Mouse (Mus musculus): ENCODE results near the gene Riok2.
"Not testable (repeated sequence)": the region's sequence is repeated elsewhere in the genome, so short reads cannot be mapped to it uniquely, and the experiment has no call there.

Riok2 gene

DNA sequence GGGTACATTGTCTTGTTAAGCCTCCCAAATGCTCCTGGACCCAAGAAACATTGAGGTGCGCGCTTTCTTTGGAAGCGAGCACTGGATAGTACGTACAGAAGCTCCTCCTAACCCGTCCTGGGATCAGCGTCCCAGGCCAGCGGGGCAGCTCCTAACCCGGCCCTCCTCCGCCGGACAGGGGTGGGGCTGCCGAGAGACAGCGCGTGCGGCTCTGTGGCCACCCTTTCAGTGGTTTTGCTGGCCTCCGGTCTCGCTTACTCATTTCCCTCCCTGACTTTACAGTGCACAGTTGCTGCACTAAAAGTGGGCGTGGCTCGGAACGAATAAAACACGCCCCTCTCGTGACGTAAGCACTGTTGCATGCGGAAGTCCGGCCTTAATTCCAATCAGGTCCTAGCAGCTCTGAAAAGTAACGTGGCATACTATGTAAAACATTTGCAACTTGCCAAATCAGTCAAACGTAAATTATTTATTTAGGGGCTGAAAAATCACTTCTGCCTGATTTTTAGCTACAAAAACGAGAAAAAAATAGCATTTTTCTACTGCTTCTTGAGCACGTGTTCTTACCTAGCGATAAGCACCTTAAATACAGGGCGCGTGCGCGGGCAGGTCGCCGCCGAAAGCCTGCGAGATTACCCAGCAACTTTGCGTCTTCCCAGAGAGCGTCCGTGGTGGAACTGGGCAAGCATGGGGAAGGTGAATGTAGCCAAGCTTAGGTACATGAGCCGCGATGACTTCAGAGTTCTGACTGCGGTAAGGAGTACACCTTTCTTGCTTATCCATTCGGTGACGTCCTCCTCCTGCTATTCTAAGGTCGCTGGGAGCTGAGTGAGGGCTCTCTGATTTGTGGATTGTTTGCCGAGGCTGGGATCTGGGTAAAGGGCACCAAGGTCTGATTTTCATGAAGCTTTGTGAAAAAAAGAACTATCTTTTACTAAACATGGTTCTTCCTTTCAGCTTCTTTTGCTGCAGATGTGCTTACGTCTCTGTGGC lies at the start of gene Riok2:
Gene Riok2, plus strand, starts transcription at position 392 of the 993 bp plus-strand sequence.
- DNase-seq: peak; percentile 90 to 93

DNA sequence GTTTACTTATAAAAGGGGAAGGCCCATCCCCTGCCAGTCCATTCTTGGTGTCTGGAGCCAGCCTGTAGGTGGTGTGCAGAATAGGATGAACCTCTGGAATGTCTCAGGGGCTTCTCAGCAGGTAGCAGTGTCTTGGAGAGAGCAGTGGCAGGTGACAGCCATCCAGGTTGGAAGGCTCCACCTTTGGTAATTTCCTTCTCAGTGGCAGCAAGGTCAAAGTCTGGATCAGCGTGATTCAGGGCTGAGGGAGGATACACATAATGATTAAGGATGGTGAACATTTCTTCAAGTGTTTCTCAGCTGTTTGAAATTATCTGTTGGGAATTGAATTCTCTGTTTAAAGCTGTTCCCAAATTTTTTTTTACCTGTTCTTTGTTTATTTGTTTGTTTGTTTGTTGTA lies 48.1 kb upstream of the Riok2 start:
- not testable (repeated sequence) for DNase-seq

DNA sequence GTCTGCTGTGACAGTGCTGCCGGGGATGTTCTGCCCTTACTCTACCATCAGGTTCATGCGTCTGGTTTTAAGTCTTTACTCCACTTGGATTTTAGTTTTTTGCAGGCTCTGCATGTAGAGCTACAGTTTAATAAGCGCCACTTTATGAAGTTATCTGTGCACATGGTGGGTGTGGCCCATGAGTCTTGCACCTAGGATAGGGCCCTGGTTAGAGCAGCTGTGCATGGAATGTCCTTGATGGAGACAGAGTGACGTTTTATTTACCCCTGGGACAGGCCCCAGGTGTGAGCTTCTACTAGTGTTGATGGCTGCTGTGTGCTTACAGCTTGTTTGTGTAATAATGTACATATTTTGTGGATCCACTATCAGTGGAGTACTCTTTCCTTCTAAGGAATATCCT lies 47.5 kb upstream of the Riok2 start:
- no peak for DNase-seq

DNA sequence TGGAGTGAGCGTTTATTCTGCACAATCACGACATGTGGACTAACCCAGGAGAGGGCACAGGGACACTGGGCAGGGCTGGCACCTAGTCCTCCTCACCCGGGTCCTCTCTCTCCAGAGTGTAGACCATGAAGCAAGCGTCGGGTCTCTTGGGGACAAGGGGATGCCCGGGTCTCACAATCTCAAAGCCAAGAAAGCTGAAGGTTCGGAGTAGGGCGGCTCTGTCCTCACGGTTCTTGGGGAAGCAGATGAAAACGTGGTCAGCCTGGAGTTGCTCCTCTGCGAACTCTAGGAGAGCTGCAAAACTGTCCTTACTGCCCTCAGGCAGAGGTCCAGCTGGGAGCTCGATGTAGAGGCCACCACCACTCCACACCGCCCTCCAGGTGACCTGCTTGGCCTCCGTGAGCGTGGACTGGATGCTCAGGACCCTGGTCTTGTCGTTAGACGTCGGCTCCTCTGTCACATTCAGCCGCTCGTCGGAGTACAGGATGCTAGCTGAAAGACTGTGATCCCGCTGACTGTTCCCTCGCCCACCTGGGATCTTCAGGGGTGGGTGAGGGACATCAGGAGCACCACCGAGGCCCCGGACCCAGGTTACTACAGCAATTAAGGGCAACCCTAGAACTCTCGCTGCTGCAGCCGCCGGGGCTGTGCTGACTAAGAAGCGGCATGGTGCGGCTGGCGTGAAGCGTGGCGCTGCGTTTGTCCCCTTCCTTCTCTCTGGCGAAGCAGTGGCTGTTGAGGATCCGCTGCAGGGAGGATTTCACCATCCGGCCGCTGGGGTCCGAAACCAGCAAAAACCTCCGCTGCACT lies 28.5 kb upstream of the Riok2 start:
- not testable (repeated sequence) for DNase-seq

DNA sequence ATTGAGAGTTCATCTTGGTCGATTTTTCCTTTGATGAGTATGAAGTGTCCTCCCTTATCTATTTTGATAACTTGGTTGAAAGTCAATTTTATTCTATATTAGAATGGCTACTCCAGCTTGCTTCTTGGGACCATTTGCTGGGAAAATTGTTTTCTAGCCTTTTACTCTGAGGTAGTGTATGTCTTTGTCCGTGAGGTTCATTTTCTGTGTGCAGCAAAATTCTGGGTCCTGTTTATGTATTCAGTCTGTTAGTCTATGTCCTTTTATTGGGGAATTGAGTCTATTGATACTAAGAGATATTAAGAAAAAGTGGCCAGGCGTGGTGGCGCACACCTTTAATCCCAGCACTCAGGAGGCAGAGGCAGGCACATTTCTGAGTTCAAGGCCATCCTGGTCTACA lies 27.8 kb upstream of the Riok2 start:
- not testable (repeated sequence) for DNase-seq

DNA sequence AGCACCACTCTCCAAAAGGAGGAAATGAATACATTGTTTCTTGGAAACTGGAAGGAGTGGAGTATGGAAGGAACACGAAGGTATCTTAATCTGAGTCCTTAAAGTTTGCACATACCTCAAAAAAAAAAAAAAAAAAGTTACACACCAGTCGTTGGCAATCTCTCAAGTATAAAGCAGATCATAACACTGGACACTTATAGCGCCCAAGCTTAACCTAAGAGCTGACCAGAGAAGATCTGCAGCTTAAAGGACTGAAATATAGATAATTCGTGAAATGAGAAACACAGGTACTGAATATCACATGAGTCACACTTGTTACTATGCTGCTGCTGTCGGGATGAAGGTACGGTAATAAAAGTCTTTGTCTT lies 575 bp upstream of the Riok2 start:
- DNase-seq: no peak

DNA sequence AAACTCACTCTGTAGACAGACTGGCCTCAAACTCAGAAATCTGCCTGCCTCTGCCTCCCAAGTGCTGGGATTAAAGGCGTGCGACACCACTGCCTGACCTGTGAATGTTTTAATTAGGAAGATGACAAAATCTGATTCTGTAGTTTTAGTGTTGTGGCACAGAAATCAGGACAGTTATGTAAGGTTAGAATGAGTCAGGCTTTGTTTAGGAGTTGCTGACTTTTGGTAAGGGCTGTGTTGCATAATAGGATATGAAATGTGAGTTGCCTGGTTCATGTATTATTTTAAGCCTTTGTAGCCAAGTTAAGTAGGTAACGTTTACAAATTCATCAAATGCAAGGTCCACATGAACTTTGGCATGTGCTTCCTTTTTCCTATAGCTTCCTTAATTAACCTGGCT lies 1.5 kb downstream of the Riok2 start:
- no peak for DNase-seq

DNA sequence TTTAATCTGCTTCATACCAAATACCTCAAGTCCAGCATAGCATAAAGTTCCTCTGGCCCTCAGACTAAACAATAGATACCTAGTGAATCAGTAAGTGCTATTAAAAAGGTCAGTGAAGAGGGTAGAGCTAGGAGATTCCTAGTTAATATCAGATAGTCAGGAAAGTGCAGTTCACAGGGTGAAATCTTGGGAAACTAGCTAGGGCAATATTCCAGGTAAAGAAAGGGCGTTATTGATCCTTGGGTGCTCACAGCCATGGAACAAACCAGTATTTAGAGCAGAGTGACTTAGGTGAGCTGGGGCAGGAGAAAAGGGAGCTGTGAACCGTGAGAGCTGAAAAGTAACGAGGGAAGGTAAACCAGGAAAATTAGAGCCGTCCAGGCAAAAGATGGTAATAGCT lies 9.6 kb downstream of the Riok2 start:
- no peak for DNase-seq

DNA sequence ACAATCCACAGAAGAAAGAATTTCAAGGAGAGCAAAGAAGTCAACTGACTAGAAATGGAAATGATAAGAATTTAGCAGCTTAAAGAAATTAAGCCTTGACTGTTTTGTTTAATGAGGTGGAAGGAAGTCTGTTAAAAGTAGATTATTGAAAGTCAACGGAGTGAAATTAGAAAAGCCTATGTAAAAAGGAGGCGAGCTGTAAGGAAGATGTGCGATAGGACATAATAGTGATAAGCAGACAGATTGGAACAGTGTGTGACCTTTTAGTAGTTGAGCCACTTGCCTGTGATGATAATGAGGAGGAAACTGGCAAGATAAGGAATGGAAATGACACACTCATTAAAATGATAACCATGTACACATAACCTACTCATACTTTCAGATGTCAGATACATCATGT lies 10.4 kb downstream of the Riok2 start:
- no peak for DNase-seq

DNA sequence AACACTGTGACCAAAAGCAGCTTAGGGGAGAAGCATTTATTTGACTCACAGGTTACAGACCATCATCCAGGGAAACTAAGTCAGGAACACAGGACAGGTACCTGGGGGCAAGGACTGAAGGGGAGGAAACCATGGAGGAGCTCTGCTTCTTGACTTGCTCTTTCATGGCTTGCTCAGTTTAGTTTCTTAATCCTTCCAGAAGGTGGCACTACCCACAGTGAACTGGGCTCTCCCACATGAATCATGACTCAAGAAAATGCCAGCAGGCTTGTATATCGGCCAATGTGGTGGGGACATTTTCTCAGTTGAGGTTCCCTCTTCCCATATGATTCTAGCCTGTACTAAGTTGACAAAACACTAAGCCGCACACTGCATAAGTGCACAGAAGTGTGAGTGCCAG lies 12.0 kb downstream of the Riok2 start:
- DNase-seq: no peak

DNA sequence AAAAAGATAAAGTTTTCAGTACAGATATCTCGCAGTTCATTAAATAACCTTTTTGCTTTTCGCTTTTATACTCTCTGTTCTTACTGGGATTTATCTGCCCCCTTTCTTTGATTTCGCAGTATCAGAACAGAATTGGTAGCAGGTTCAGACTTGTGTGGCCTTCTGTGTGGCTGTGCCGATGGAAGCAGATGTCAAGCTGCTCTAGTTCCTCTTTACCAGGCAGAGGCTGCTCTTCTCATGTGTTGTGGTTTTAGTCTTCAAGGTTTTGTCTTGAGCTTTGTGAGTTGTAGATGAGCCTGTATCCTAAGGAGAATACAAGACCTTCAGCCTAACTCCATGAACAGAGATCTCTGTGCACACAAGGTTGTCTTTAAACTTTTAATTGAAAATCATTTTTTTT lies 17.7 kb downstream of the Riok2 start:
- DNase-seq: no peak

DNA sequence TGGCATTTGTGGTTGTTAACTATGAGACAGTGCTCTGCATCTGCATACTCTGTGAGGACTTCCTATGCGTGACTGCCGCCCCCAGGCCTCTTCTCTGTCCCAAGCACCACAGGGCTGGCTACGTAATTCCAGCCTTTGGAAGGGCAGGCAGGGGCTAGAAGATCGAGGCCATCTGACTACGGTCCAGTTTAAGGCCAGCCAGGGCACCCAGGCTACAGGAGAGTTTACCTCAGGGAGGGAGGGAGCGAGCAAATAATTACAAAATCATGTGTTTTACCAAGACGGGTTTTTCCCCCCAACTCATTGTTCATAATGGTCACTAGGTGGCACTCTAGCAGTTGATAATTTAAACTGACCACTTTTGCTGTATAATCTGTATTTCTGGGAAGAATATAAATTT lies 18.8 kb downstream of the Riok2 start:
- DNase-seq: no peak

DNA sequence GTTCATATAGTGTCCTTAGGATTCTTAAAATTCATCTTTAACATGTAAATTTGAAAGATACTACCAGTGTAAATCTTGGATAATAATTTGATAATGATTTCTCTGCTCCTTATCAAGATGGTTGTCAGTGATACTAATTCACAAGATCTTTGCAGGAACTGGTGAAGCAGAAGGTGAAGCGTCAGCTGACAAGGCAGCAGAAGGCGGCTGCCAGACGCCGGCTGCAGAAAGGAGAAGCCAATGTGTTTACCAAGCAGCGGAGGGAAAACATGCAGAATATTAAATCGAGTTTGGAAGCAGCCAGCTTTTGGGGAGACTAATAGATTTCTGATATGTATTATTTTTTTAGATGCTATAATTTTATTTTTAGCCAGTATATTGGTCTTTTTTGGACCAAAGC lies 19.2 kb downstream of the Riok2 start:
- DNase-seq: no peak

DNA sequence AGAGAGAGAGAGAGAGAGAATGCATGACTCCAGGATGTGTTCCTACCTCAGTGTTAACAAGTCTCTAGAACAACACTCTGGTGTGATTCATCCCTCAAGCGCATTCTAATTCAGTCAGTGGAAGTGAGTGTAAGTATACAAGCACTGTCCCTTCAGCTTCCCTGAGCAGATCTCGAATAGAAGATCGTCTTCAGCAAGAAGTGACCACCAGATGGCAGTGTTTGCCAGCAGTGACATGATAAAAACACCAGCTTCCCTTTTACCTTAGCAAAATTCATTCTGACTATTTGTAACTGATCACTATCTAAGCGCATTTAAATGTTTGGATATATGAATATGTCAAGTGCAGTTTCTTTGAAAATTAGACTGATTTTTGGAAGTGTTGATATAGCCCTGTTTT lies 20.2 kb downstream of the Riok2 start:
- peak; percentile 31 to 76 for DNase-seq

DNA sequence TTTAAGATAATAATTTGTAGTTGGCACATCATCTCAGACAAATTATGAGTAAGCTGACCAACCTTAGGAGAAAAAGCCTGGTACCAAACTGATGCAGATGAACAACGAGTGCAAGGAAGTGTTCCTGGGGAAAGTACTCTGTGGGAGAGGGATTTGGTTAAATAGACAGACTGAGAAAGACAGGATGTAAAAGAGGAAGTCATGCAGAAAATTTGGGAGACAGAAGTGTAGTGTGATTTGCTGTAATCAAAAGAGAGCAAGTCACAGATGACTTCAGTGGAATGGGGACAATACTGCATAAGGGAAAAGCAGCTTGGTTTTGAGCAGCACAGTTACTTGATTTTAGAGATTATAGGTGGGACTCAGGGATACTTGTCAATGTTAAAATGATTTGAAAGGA lies 22.8 kb downstream of the Riok2 start:
- no peak for DNase-seq

DNA sequence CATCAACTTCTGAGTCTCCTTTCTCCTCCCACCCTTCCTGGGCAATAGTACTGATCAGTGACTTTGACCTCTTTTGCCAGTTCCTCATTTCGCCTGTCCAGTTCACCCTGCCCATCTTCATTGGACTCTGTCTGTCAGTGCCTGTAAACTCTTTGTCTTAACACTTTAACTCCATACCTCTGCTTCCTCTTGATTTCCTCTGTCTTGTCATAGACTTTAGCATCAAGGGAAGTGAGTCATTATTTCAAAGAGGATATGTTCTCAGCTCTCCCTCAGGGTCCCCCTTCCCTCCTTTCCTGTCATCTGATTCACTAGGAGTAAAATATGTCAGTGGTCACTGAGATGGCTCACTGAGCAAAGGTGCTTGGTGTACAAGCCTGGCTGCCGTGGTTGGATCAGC lies 24.6 kb downstream of the Riok2 start:
- DNase-seq: no peak

DNA sequence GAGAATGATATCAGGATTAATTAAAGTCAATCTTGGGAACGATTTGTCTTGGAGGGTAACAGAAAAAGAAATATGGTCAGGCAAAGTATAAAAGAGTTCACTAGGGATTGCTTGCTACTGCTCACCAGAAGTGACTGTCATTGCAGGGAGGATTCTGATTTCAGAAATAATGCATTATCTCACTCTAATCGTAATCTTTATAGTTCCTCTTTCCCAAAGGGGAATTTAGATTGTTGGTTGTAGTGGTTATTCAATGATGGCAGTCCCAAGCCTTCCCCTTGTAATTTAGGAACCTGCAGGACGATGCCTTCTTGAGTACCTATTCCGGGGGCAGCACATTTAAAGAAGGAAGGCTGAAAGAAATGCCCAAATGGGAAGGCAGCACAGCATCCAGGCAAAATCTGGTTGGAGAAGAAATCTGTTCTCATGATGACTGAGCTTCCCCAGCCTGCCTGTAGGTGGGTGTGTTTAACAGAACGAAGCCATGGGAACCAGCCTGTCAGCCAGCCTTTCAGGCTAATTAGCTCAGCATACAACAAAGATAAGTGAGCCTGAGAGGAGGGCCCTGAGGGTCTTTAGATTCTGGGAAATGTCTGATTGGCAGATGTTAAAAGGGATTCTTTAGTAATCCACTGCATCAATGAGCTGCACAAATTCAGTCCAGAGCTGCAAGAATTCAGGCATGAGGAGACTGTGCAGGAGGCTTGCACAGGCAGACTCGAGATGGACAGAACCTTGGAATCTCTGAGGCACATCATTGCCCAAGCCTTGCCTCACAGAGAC lies 28.3 kb downstream of the Riok2 start, which contains the start of gene Lix1:
Gene Lix1, plus strand, starts transcription at position 451 of the 783 bp plus-strand sequence.
- DNase-seq: no peak

DNA sequence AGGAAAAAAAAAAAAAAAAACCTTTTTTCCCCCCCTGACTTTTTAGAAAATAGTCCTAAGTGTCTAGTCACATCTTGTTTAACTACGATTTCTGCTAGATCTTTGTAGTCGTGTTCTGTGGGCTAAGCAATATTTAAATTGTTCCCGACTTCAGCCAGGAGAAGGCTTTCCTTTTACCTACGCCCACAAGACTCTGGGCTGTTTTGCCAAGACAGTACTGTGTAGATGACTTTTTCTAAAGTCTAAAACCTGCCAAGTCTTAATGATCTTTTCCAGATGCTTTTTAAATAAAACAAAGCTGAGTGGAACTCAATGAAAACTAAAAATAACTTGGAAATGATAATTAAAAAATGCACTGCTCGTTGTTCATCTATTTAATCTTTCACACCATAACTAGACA lies 28.9 kb downstream of the Riok2 start:
- no peak for DNase-seq

DNA sequence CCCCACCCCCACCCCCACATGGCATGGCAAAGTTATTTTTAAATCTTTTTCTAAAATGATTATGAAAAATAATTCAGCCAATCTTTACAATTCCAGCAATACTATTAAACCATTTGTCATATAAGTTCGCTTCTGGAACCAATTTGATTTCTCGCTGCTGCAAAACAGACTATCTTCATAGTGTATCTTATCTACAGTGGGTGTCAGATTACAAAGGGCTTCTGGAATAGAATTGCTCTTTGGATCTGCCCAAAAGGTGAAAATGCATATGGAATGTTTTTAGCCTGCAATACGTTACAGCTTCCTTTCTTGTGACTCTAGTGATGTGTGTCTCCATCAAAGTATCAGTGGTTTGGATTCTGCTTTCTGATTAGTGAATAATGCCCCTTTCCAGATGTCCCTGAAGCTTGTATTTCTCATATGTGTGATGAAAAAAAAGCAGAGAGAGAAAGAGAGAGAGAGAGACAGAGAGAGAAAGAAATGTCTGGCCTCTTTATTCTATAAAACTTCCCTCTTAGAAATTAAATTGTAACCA lies 29.5 kb downstream of the Riok2 start:
- DNase-seq: no peak

DNA sequence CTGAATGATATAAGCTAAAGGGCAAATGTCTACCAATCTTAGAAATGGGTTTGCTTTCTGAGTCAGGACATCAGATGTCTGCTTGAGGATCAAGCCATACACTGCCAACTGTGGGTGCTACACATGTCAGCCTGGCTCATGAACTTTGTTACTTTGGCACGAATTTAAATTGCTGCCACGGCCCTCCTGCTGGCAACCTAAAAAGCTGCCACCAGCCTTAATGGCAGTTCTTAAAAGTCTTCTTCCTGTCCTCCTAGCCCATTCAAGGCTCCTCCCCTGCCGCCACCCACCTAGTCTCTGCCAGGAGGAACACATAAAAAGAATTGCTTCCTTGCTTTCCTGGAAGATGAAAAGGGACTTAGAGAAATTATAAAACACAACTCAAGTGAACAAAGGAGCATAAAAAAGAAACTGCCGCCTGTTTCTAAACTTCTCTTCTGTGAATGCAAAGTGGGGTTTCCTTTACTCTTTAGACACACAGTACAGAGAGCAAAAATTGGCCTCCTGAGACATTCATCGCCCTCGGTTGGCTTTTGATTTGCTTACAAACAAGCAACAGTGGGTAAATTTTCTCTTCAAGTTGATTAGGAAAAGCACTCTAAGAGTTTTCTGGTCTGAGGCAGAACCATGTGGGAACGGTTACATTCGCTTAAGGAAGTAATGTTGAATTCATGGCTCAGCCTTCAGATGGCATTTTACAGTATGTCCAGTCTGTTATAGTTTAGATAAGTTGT lies 30.9 kb downstream of the Riok2 start:
- DNase-seq: no peak

DNA sequence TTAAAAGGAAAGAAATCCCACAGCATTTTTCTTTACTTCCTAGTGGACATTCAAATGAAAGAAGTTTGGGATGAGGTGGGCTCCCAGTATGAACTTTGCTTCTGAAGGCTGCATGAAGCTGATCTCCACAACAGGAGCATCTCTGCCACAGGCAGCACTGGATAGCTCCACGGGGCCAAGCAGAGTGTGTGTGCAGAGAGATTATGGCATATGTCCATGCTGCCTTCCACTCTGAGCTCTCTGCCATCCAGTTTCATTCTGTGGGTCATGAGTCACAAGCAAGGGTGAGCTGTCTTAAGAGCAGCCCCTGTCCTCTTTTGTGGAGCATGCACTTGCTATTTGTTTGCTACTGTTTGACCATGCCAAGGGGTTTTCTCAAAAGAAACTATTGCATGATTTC lies 31.5 kb downstream of the Riok2 start:
- DNase-seq: no peak

DNA sequence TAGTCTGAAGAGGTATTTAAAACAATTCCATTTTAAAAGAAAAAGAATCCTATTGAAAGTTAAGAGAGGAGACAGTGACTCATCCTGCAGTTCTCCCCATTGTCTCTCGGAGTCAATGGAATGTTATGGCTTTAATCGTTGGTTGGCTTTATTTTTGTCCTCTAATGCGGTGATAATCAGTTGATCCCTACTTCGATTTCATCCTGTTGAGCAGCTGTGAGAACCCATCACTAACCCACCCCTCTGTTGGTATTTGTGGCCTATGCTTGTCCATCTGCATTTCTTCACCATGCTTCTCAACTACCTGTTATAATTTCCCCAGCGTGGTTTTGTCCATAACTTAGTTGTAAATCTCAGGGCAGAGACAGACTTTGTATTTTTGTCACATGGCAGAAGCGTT lies 34.0 kb downstream of the Riok2 start:
- DNase-seq: no peak
